Mouse (Mus musculus): ENCODE measurements around the gene Lyl1.

The Lyl1 gene

DNA sequence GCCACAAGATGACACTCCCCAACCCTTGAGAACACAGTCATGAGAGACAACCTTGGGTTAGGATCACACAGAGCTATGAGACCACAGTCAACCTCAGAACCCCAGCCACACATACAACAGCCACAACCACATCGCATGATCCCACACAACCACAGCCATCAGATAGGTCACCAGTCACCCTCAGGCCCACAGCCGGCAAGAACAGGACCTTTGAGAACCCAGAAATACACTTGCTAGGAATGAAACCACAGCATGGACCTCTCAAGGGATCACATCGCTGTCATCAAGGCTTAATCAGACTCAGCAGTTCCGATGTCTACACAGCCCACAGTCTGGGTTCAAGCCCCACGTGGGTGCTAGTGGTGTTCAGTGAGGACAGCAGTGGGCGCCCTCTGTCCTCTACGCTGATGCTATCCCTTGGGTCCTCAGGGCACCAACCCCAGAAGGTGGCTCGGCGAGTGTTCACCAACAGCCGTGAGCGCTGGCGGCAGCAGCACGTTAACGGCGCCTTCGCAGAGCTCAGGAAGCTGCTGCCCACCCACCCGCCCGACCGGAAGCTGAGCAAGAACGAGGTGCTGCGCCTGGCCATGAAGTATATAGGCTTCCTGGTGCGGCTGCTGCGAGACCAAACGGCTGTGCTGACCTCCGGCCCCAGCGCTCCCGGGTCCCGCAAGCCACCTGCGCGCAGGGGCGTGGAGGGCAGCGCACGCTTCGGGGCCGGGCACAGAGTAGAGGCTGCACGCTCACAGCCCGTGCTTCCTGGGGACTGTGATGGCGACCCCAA, 2.4 kb downstream of the Lyl1 start:
- peak; percentile 83 for DNase-seq (ENCODE audit: low read depth)

- DNase-seq (ENCODE audit: low read depth): peak; percentile 89
Observed at GRCm38 (mm10) chr8:84704356-84704755, 3.1 kb downstream of the Lyl1 start.

DNA sequence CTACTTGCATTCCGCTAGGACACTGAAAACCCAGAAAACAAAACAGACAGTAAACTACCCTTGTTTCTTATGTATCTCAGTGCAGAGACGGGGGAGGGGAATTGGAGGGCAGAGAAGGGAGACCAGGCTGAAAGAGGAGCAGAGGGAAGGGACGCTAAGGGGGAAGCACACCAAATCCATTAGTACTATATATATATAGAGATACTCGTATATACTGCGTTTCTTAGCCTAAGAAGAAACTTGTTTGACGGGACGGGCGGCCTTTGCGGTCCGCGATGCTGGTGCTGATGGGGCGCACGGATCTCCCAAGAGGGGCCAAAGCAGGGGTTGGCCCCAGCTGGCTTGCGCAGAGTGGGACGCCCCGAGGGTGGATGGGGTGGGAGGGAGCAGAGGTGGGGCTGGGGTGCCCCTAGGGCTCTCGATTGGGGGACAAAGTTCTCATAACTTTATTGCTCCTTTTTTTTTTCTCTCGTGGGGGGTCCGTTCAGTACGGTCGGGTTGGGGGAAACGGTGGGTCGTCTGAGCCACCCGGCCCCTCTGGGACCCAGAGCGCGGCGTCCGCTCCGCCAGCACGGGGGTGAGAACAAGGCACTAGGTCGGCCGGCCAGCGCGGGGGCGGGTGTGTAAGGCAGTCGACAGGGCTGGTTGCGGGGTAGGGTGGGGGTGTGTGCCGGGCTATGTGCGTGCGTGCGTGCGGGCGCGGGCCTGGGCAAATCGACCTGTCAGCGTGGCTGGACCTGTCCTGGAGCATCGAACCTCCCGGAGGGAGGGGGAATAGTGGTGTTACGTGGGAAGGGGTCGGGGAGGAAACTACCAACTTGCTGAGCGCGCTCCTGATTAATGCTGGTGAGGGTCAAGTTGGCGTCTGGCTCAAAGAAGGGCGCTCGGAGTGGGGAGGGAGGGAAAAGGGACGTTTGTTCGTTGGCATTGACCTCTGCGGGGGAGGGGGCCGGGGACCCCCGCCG, 3.9 kb downstream of the Lyl1 start:
- DNase-seq (ENCODE audit: low read depth): peak; percentile 35

- DNase-seq (ENCODE audit: low read depth): peak; percentile 42
Observed at GRCm38 (mm10) chr8:84705960-84706359, 4.7 kb downstream of the Lyl1 start.

GRCm38 (mm10) chr8:84706610-84707266, 5.5 kb downstream of the Lyl1 start:
- peak; percentile 23 for DNase-seq (ENCODE audit: low read depth)

- peak; percentile 45 for DNase-seq (ENCODE audit: low read depth)
Observed at GRCm38 (mm10) chr8:84707267-84707883, 6.1 kb downstream of the Lyl1 start.

- peak; percentile 22 for DNase-seq (ENCODE audit: low read depth)
Observed at GRCm38 (mm10) chr8:84708071-84708541, 6.8 kb downstream of the Lyl1 start.

DNA sequence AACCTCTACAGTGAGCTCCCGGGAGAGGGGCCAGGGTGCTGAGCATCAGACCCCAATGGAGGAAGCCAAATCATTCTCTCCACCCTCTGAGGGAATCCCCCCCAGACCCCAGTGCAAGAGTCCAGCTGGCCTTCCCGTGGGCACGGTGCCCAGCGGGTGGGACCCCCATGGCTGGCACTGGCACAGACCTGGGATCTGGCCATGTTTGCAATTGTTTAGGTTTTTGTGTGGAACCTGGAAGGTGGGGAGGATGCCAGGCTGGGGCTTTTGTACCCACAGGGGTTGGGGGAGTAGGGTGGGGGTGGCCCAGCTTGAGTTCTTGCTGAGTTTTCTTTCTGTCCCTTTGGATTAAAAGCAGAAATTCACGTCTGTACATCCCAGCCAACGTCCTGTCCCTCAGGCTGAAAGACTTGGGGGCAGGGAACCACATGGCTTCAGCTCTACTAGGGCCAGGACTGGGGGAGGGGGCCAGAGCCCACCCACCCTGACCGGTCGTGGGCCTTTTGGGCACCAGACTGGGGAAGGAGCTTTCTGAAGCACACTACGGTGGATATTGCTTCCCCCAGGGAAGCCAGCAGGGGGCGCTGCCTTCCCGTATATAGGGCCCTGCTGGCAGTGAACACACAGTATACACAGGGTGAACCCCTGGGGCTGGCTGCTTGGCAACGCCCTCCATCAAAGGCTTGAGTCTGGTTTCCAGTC, 7.7 kb downstream of the Lyl1 start:
- DNase-seq (ENCODE audit: low read depth): peak; percentile 92

DNA sequence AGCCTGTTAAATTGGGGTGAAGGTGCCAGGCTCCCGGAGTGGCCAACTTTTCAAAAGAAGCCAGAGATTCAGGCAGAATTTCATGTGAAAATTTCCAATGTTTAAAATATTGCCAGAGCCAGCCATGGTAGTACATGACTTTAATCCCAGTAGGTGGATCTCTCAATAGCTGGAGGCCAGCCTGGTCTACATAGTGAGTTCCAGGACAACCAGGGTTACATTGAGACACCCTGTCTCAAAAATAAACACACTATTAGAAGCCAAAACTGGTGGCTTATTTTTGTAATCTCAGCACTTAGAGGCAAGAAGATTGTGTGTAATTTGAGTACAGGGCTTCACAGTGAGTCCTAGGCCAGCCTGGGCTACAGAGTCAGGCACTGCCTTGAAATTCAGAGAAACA, 8.7 kb downstream of the Lyl1 start:
- DNase-seq (ENCODE audit: low read depth): no peak

DNA sequence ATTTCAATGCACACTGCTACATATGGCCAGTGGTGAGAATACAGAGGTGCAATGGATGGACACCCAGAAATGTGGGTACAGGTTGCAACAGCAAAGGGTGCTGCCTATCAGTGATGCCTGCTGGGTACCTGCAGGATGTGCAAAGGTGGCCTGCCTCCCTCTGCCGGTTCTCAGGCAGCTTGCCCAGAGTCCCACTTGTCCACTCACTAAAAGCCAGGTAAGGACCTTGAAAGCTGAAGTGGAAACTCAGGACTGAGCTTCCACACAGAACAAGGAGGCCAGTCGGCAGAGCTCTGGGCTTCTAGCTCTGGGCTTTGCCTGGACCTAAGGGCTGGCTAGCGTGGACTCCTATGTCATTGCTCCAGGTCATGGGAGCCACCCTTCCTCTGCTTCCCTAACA, 10.1 kb downstream of the Lyl1 start:
- DNase-seq (ENCODE audit: low read depth): no peak

GRCm38 (mm10) chr8:84711933-84712758, 10.9 kb downstream of the Lyl1 start:
- DNase-seq (ENCODE audit: low read depth): no peak

GRCm38 (mm10) chr8:84712759-84713120, 11.5 kb downstream of the Lyl1 start:
- DNase-seq (ENCODE audit: low read depth): no peak

DNA sequence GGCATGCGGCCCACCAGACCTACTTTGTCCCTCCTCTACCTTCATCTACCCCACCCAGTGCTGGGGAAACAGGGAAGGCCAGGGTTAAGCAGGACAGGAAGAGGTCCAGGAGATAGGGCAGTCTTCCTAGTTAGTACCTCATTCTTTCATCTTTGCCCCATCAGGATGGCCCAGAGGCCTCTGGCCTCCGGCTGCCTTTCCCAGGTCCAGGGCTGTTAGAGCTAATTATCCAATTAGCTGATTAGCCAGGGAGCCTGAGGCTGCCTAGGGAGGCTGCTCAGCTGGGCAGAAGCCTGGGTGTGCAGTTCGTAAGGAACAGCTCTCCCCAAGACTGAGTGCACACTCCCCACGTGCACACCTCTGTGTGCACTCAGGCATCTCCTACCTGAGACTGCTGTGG, 12.1 kb downstream of the Lyl1 start:
- DNase-seq (ENCODE audit: low read depth): no peak

DNA sequence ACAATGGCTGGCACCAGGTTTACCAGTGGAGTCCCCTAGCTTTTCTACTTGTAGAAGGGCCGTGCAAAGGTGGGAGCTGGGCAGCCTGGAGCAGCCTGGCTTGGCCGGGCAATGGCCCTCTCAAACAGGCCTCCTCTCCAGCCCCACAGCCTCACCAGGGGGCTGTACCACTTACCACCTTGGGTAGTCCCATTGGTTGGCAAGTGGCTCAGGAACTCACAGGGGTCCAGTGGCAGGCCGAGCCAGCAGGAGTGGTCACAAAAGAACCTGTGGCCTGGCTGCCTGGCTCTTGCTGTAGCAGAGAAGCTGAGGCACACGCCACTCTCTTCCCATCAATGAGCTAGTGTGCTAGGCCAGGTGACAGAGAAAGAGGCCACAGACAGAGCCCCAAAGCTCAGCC, 12.9 kb downstream of the Lyl1 start:
- DNase-seq (ENCODE audit: low read depth): no peak

DNA sequence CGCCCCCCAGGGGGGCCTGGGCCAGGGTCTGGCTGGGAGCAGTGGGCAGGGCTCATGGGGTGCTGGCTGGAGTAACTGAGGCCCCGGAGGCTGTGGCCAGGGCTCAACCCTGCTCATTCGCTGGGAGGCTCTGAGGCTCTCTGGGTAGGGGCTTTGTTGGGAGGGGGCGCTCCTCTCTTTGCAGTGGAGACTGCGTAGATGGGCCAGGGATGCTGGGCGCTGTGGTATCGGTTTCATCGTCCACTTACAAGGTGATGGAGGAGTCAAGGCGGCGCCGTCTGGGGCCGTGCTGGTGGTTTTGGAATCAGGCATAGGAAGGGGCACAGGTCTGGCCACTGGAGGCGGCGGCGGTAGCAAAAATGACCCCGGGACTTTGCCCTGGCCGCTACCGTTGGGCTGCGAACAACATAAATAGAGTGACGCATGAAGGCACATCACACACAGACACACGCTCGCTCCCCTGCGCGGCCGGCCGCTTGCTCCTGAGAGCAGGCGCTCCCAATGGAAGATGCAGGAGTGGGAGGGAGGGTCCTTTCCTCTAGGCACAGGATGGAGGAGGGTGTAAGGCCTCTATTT, 14.7 kb downstream of the Lyl1 start:
- DNase-seq (ENCODE audit: low read depth): no peak

- no peak for DNase-seq (ENCODE audit: low read depth)
Observed at GRCm38 (mm10) chr8:84716790-84717189, 15.5 kb downstream of the Lyl1 start.

DNA sequence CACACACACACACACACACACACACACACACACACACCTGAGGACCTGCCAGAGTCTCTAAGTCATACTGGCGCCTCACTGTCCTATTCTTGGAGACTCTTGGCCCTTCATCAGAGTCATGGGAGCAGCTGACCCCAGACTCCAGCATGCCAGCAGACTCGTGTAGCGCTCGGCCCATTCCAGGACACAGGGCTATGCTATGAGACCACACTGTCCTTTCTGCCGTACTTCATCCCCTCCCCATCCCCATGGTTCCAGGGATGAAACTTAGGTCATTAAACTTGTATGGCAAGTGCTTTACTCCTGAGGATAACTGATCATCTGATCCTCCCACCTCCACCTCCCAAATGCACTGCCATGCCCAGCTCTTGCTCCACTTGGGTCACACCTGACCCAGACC, 17.2 kb downstream of the Lyl1 start:
- DNase-seq (ENCODE audit: low read depth): no peak

- DNase-seq (ENCODE audit: low read depth): no peak
Observed at GRCm38 (mm10) chr8:84718959-84719690, 17.9 kb downstream of the Lyl1 start.

GRCm38 (mm10) chr8:84722530-84722849, 21.2 kb downstream of the Lyl1 start:
- DNase-seq (ENCODE audit: low read depth): no peak
